Mouse (Mus musculus) midbrain, embryonic 10.5 days (tissue): Measurements from ENCODE around the gene Dcaf17. TPM values are rescaled to one million over a fixed set of nuclear protein-coding genes. Genes with fewer than 3 reads are reported as not detected.

Experiments used
- DNase-seq: peaks from one replicate; pipeline ENCODE4 v3.0.0-alpha.2; 2017; ENCODE audit warnings: low spot score
- H3K27ac ChIP-seq: fragments of 300-500 bp; sonication (generic); replicated peaks from 2 replicates; pipeline ENCODE4 v1.5.1; 2016; ENCODE audit warnings: mild to moderate bottlenecking
- H3K27me3 ChIP-seq: fragments of 300-500 bp; sonication (generic); 2 replicates; pipeline ENCODE4 v1.6.1; 2016; ENCODE audit warnings: low read depth, mild to moderate bottlenecking; ENCODE audit not compliant: poor library complexity, severe bottlenecking
- H3K36me3 ChIP-seq: fragments of 300-500 bp; sonication (generic); 2 replicates; pipeline ENCODE4 v1.6.1; 2016; ENCODE audit warnings: mild to moderate bottlenecking, moderate library complexity
- H3K4me1 ChIP-seq: fragments of 300-500 bp; sonication (generic); 2 replicates; pipeline ENCODE4 v1.6.1; 2016
- H3K4me3 ChIP-seq: fragments of 300-500 bp; sonication (generic); 2 replicates; pipeline ENCODE4 v1.5.1; 2016; ENCODE audit warnings: mild to moderate bottlenecking, moderate library complexity
- H3K9me3 ChIP-seq: fragments of 300-500 bp; sonication (generic); replicated peaks from 2 replicates; pipeline ENCODE4 v1.6.1; 2016; ENCODE audit warnings: mild to moderate bottlenecking
- WGBS: fragments of 180-500 bp; shearing (Covaris S2); methylation state at CpG from one replicate; pipeline ENCODE4 v1.1.7; 2016; 5-methylcytosine and 5-hydroxymethylcytosine counted together
- polyA plus RNA-seq: library from polyadenylated mRNA; unstranded; fragments of >200 nt; fragmentation: Nextera tagmentation; extraction: Ambion mirVana; gene quantifications from 2 replicates; pipeline ENCODE4 v1.2.1, GENCODE M21; 2016

Gene Dcaf17
- polyA plus RNA-seq, 1 experiment from 2014 or later, result 43.3 TPM

DNA sequence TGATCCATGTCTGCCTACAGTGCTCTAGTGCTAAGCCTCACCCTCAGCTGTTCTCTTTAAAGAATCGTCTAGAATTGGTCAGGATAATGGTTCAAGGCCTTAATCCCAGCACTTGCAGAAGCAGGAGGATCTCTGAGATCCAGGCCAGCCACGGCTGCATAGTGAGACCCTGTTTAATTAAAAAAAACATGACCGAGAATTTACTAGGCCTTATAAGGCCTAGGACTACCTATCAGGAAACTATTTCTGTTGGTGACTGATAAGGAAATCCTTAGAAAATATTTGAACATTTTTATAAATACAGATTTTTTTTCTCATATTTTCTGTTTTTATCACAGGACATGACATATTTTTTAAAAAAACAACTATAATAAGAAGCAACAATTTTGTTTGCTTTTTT lies 18.2 kb downstream of the Dcaf17 start:
- DNase-seq, result no peak
- Histone ChIP-seq H3K9me3 (no peaks in the 10 kb centered on the region), H3K27ac (no peak overlapping the region), H3K27me3 (no peaks in the 10 kb centered on the region), H3K4me1 (no peaks in the 10 kb centered on the region), H3K4me3 (no peak overlapping the region), H3K36me3 (peaks cover 14% of the 10 kb centered on the region)
- WGBS, result 89% methylated on average over 3 of the region's 3 CpGs

DNA sequence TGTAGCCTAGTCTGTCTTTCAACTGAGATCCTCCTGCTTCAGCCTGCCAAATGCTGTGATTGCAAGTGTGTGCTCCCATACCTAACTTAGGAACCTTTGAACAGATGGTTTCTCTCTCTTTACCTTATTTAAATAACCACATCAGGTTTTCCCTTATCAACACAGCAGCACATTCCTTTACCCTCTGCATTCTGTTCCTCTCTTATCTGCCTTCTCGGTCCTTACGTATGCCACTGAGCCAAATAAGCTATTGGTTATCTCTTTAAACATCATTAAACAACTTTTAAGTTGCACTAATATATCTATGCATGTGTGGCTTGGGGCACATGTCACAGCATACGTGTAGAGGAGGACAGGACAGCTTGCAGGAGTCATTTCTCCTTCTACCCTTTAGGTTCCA lies 18.7 kb downstream of the Dcaf17 start:
- H3K4me1 ChIP-seq, result no peaks in the 10 kb centered on the region
- whole genome bisulfite sequencing, result 87% methylated on average over 3 of the region's 3 CpGs
- H3K27ac ChIP-seq, result no peak overlapping the region
- no peaks in the 10 kb centered on the region for H3K27me3 ChIP-seq
- H3K9me3 ChIP-seq, result no peaks in the 10 kb centered on the region
- H3K4me3 ChIP-seq, result no peak overlapping the region
- no peak for DNase-seq
- peaks cover 14% of the 10 kb centered on the region for H3K36me3 ChIP-seq

DNA sequence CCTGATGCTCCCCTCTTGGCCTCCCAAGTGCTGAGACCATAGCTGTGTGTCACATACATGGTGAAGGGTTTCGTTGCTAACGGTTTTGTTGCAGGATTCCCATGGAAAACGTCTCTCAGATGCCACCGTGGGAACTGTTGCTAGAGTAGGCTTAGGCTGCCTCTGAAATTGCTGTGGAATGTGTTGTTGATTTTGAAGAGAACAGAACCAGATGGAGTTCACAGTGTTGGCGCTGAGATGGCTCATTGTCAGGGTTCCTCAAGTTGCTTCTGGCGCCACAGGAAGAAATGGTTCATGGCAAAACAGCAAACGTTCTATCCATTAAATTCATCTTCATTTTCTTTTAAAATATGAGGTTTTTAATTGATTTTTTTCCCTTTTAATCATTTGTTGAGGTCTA lies 27.3 kb downstream of the Dcaf17 start:
- H3K4me1 ChIP-seq, result no peaks in the 10 kb centered on the region
- WGBS, result 86% methylated on average over 7 of the region's 7 CpGs
- no peak for DNase-seq
- no peak overlapping the region for H3K27ac ChIP-seq
- peaks cover 50% of the 10 kb centered on the region for H3K36me3 ChIP-seq
- no peaks in the 10 kb centered on the region for H3K27me3 ChIP-seq
- H3K4me3 ChIP-seq, result no peak overlapping the region
- H3K9me3 ChIP-seq, result no peaks in the 10 kb centered on the region

DNA sequence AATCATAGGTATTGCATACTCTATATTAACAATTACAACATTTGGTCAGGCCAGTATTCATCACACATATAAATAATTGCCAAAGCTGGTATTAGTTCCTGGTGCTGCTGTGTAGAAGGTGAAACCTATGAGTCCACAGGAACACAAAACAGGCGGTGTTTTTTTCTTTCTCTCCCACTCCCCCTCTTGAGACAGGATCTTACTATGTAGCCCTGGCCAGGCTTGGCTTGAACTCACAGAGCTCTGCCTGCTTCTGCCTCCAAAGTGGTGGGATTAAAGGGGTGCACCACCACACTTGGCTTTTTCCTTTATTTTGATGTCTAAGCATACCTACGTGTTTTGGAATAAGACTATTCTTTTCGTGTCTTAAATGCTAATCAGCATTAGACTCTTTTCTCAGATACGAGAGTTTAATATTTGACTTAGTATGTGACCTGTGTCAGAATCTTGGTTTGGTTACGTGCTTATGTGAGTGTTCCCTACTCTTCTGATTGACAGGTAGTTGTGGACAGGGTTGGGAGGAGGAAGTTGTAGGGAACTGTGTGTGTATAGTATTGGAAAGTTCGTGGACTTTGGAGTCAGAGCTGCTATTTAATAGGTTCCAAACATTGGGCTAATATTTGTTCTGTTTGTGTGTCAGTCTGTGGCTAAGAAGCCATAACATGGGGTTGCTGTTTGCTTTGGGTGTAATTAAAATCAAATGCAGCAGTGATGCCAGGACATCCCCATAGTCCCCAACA lies 28.5 kb downstream of the Dcaf17 start:
- Histone ChIP-seq H3K4me3 (no peak overlapping the region), H3K36me3 (peaks cover 62% of the 10 kb centered on the region)

GRCm38 (mm10) chr2:71089766-71090165 lies 34.6 kb downstream of the Dcaf17 start:
- H3K4me1 ChIP-seq, result no peaks in the 10 kb centered on the region
- H3K36me3 ChIP-seq, result peaks cover 59% of the 10 kb centered on the region
- no peak overlapping the region for H3K27ac ChIP-seq
- no peak for DNase-seq
- 81% methylated on average over 3 of the region's 3 CpGs for WGBS
- no peak overlapping the region for H3K4me3 ChIP-seq
- H3K27me3 ChIP-seq, result no peaks in the 10 kb centered on the region
- no peaks in the 10 kb centered on the region for H3K9me3 ChIP-seq

More for the DNA sequence above, 28.5 kb downstream of the Dcaf17 start:
- 90% methylated on average over 6 of the region's 6 CpGs for WGBS
- Histone ChIP-seq H3K27me3 (no peaks in the 10 kb centered on the region), H3K27ac (no peak overlapping the region), H3K4me1 (no peaks in the 10 kb centered on the region), H3K9me3 (no peaks in the 10 kb centered on the region)
- DNase-seq, result no peak

- 89% methylated on average over 4 of the region's 4 CpGs for WGBS
- DNase-seq, result no peak
Measured at GRCm38 (mm10) chr2:71090660-71091445, 35.7 kb downstream of the Dcaf17 start.

GRCm38 (mm10) chr2:71096170-71096569 lies 41.0 kb downstream of the Dcaf17 start:
- Histone ChIP-seq H3K36me3 (peaks cover 35% of the 10 kb centered on the region), H3K4me3 (no peak overlapping the region), H3K4me1 (no peaks in the 10 kb centered on the region), H3K9me3 (no peaks in the 10 kb centered on the region), H3K27ac (no peak overlapping the region), H3K27me3 (no peaks in the 10 kb centered on the region)
- WGBS, result 86% methylated on average over 7 of the region's 7 CpGs
- no peak for DNase-seq

More at GRCm38 (mm10) chr2:71090660-71091445, 35.7 kb downstream of the Dcaf17 start:
- H3K27ac ChIP-seq, result no peak overlapping the region
- no peaks in the 10 kb centered on the region for H3K4me1 ChIP-seq
- H3K27me3 ChIP-seq, result no peaks in the 10 kb centered on the region
- H3K9me3 ChIP-seq, result no peaks in the 10 kb centered on the region
- peaks cover 56% of the 10 kb centered on the region for H3K36me3 ChIP-seq
- no peak overlapping the region for H3K4me3 ChIP-seq

- H3K36me3 ChIP-seq, result peaks cover 16% of the 10 kb centered on the region
- H3K4me3 ChIP-seq, result no peak overlapping the region
- H3K4me1 ChIP-seq, result peaks cover 5% of the 10 kb centered on the region; the same call in 1 of the 2 replicates
- H3K27ac ChIP-seq, result no peak overlapping the region
- no peaks in the 10 kb centered on the region for H3K27me3 ChIP-seq
- 89% methylated on average over 10 of the region's 10 CpGs for WGBS
- DNase-seq, result no peak
- H3K9me3 ChIP-seq, result no peaks in the 10 kb centered on the region
Measured at GRCm38 (mm10) chr2:71102621-71103291, 47.6 kb downstream of the Dcaf17 start.

GRCm38 (mm10) chr2:71103292-71103680 lies 48.2 kb downstream of the Dcaf17 start:
- DNase-seq, result no peak
- Histone ChIP-seq H3K9me3 (no peaks in the 10 kb centered on the region), H3K36me3 (peaks cover 16% of the 10 kb centered on the region), H3K4me3 (no peak overlapping the region), H3K27me3 (no peaks in the 10 kb centered on the region), H3K27ac (no peak overlapping the region), H3K4me1 (peaks cover 5% of the 10 kb centered on the region; the same call in 1 of the 2 replicates)
- 95% methylated on average over 4 of the region's 4 CpGs for WGBS

DNA sequence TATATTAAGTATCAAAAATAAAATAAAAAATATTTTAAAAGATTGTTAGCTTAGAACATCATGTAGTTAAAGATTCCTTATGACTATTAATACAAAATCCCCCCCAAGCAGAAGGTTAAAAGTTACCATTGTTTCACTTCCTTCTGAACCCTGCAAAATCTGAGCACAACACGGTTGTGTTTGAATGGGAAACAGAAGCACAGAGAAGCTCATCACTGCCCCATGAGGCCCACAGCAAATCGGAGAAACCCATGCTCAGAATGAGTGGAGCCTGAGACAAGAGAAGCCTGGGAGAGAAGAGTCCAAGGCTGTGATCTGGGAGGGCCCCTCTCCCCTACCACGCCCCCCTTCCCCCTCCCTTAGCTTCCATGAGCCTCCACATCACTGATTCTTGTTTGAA lies 49.6 kb downstream of the Dcaf17 start:
- H3K4me1 ChIP-seq, result peaks cover 5% of the 10 kb centered on the region; the same call in 1 of the 2 replicates

DNA sequence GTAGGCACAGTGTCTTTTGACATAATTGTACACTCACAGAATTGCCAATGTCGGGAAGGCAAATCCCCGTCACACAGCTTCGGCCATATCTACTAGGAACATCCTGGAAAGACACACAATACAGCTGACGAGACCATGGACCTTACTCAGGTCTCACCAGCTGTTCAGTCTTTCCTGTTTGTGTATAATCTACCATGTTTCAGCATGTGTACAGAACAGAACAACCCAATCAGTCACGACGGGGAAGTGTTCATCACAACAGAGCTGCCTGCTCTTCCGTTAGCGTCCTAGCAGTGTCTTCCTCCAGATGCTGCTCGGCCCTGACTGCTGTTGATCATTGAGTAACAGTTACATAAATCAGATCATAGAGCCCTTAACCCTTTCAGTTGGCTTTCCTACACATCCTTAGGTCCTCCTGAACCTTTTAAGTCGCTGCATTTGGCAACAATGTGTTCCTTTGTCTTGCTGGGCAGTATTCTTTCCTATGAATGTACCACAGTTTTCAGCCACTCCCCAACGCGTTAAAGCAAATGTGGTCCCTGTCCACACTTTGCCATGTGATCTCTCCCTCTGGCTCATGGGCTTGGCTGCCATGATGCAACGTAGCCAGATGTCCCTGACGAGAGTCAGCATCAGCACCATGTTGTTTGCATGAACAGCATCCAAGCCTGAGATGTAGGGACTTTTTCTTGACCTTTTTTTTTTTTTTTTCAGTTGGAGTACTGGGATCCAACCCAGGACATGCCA lies 50.5 kb downstream of the Dcaf17 start:
- H3K4me3 ChIP-seq, result no peak overlapping the region
- peaks cover 6% of the 10 kb centered on the region for H3K36me3 ChIP-seq
- no peak for DNase-seq
- H3K27me3 ChIP-seq, result no peaks in the 10 kb centered on the region
- no peak overlapping the region for H3K27ac ChIP-seq
- no peaks in the 10 kb centered on the region for H3K9me3 ChIP-seq
- peaks cover 5% of the 10 kb centered on the region; the same call in 1 of the 2 replicates for H3K4me1 ChIP-seq
- 88% methylated on average over 14 of the region's 14 CpGs for WGBS

More for the DNA sequence above, 49.6 kb downstream of the Dcaf17 start:
- no peak for DNase-seq
- 72% methylated on average over 3 of the region's 3 CpGs for WGBS
- Histone ChIP-seq H3K9me3 (no peaks in the 10 kb centered on the region), H3K27ac (no peak overlapping the region), H3K36me3 (peaks cover 11% of the 10 kb centered on the region), H3K27me3 (no peaks in the 10 kb centered on the region), H3K4me3 (no peak overlapping the region)

GRCm38 (mm10) chr2:71107225-71107624 lies 52.1 kb downstream of the Dcaf17 start:
- Histone ChIP-seq H3K36me3 (no peaks in the 10 kb centered on the region), H3K4me1 (peaks cover 5% of the 10 kb centered on the region; the same call in 1 of the 2 replicates), H3K27ac (no peak overlapping the region), H3K9me3 (no peaks in the 10 kb centered on the region), H3K27me3 (no peaks in the 10 kb centered on the region), H3K4me3 (no peak overlapping the region)
- no peak for DNase-seq
- 84% methylated on average over 2 of the region's 2 CpGs for WGBS
